Mouse (Mus musculus): ENCODE measurements around the gene Rprd1b.

DNA sequence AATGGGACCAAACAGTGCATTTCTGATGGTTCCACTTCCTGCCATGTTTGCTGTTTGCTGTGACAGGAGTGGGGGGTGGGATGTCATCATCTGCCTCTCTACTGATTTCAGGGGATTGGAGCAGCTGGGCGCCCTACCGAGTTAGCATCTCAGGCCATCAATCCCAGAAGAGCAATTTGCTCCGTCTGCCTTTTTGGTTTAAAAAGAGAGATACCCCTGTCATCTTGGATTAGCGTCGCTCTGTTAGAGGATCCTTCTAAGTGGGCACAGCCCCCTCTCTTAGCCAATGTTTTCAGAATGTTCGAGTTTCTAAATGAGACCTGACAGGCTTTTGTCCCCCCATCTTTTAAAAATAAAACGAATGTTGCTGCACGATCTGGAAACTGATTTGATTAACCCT, 129.4 kb downstream of the Rprd1b start:
- TF ChIP-seq POLR2A (IDR thresholded peaks at IDR 0.05; ENCODE audit: borderline replicate concordance, low read depth, low read length) (no peak), CTCF (IDR thresholded peaks at IDR 0.05; ENCODE audit: low read depth, low read length) (no peak)
